Mouse (Mus musculus): ENCODE data around the gene Kcnn1. TPM values are rescaled to one million over a fixed set of nuclear protein-coding genes. Genes with fewer than 3 reads are reported as not detected.

Gene Kcnn1
- total and polyA plus RNA-seq, 3 experiments = 12.6 to 21.5 (median 14.7) TPM

DNA sequence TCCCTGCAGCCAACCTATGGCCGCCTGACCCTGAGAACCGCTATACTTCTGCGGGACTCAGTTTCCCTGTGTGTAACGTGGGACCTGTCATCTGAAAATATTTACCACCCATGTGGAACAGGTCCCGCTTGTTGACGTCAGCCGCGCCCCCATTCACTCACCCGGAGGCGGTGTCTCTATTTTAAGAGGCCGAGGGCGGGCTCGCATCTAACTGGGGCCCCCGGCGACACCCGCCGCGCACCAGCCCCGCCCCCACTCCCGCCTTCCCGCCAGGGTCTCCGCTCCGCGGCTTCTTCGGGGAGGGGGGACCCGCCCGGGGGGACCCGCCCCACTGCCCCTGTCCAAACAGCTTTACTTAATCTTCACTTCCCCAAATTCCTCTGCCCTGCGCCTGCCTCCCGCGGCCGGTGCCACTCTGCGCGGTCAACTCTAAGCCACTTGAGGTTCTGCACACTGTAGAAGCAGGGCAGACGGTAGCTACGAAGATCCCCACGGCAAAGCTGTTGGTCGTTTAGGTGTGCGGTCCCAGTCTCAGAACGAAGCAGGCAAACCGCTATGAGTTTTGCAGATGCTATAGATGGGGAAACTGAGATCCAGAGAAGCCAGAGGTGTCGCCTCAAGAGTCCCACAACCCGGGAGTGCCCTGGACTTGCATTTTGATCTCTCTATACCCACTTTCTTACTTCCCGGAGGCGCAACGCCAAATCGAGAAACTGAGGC is 59.1 kb downstream of the Kcnn1 start:
- Histone ChIP-seq H3K27ac (no peak overlapping the region), H3K4me1 (ENCODE audit: control insufficient read depth, insufficient read depth, low read length) (no peaks in the 10 kb centered on the region), H3K36me3 (ENCODE audit: control insufficient read depth, insufficient read depth, low read length) (no peaks in the 10 kb centered on the region), H3K27me3 (ENCODE audit: control insufficient read depth, insufficient read depth, low read length) (no peaks in the 10 kb centered on the region), H3K4me3 (peak overlapping the region; percentile 60), H3K79me2 (replicated peaks; ENCODE audit: control insufficient read depth, insufficient read depth, low read length) (no peaks in the 10 kb centered on the region), H3K9ac (ENCODE audit: low read depth, low read length) (no peak overlapping the region)
- 2% methylated on average over 46 of the region's 47 CpGs for WGBS
- DNase-seq = peak; percentile 70 to 80
- intact Hi-C loops (cut with DNase I) = loop anchor here (1.0 kb wide), 1 partner anchor 12 kb away; no protein-coding TSS in a partner anchor
- TF ChIP-seq POLR2A (IDR thresholded peaks at IDR 0.05; ENCODE audit: insufficient read depth, low read depth, low read length) = no peak
- TF ChIP-seq CTCF (IDR thresholded peaks at IDR 0.05) = no peak
- no peak for TF ChIP-seq EP300 (IDR thresholded peaks at IDR 0.05; ENCODE audit: insufficient read depth, low read depth, low read length)

DNA sequence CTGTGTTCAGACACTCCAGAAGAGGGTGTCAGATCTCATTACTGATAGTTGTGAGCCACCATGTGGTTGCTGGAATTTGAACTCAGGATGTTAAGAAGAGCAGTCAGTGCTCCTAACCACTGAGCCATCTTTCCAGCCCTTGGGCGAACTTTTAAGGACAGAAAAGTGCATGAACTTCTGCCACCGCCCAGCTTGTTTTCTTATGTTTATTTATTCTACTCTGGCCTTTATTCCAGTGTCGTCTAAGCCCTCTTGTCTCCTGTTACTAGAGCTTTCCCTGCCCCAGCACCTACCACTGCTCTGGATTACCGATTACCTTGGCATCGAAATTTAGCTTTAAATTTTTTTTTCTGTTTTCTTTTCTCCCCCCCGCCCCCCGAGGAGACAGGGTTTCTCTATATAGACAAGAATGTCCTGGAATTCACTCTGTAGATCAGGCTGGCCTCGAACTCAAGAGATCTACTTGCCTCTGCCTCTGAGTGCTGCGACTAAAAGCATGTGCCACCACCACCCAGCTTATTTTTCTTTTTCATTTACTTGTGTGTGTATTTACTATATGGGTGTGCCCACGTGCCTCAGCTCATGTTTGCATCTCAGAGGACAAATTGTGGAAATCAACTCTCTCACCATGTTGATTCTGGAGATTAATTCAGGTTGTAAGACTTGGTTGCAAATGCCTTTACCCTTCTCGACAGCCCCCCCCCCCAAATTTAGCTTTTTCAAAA is 60.1 kb downstream of the Kcnn1 start:
- DNase-seq = no peak
- H3K79me2 ChIP-seq (replicated peaks; ENCODE audit: control insufficient read depth, insufficient read depth, low read length) = no peaks in the 10 kb centered on the region
- 0 out of 2 replicates have a peak, but pooled peaks cover 1% of the 10 kb centered on the region for H3K4me1 ChIP-seq (ENCODE audit: control insufficient read depth, insufficient read depth, low read length)
- H3K36me3 ChIP-seq (ENCODE audit: control insufficient read depth, insufficient read depth, low read length) = no peaks in the 10 kb centered on the region
- H3K27ac ChIP-seq = no peak overlapping the region
- TF ChIP-seq CTCF (IDR thresholded peaks at IDR 0.05) (no peak), POLR2A (IDR thresholded peaks at IDR 0.05; ENCODE audit: insufficient read depth, low read depth, low read length) (no peak), EP300 (IDR thresholded peaks at IDR 0.05; ENCODE audit: insufficient read depth, low read depth, low read length) (no peak)
- no peak overlapping the region for H3K4me3 ChIP-seq
- H3K9ac ChIP-seq (ENCODE audit: low read depth, low read length) = no peak overlapping the region
- 78% methylated on average over 11 of the region's 11 CpGs for WGBS
- intact Hi-C loops (cut with DNase I) = no loop called here
- no peaks in the 10 kb centered on the region for H3K27me3 ChIP-seq (ENCODE audit: control insufficient read depth, insufficient read depth, low read length)

- no peak overlapping the region for H3K4me3 ChIP-seq
- intact Hi-C loops (cut with DNase I) = no loop called here
- WGBS = 79% methylated on average over 1 of the region's 1 CpGs
- H3K4me1 ChIP-seq (ENCODE audit: control insufficient read depth, insufficient read depth, low read length) = peaks cover 3% of the 10 kb centered on the region; the same call in 1 of the 2 replicates
- DNase-seq = no peak
- TF ChIP-seq CTCF (IDR thresholded peaks at IDR 0.05) (no peak), POLR2A (IDR thresholded peaks at IDR 0.05; ENCODE audit: insufficient read depth, low read depth, low read length) (no peak), EP300 (IDR thresholded peaks at IDR 0.05; ENCODE audit: insufficient read depth, low read depth, low read length) (no peak)
- no peaks in the 10 kb centered on the region for H3K27me3 ChIP-seq (ENCODE audit: control insufficient read depth, insufficient read depth, low read length)
- no peak overlapping the region for H3K9ac ChIP-seq (ENCODE audit: low read depth, low read length)
- H3K27ac ChIP-seq = no peak overlapping the region
- no peaks in the 10 kb centered on the region for H3K36me3 ChIP-seq (ENCODE audit: control insufficient read depth, insufficient read depth, low read length)
- H3K79me2 ChIP-seq (replicated peaks; ENCODE audit: control insufficient read depth, insufficient read depth, low read length) = no peaks in the 10 kb centered on the region
Observed at GRCm38 (mm10) chr8:70801830-70802229, 61.2 kb downstream of the Kcnn1 start.

- Histone ChIP-seq H3K9ac (ENCODE audit: low read depth, low read length) (no peak overlapping the region), H3K79me2 (replicated peaks; ENCODE audit: control insufficient read depth, insufficient read depth, low read length) (no peaks in the 10 kb centered on the region), H3K36me3 (ENCODE audit: control insufficient read depth, insufficient read depth, low read length) (no peaks in the 10 kb centered on the region), H3K4me1 (ENCODE audit: control insufficient read depth, insufficient read depth, low read length) (peaks cover 3% of the 10 kb centered on the region; the same call in 1 of the 2 replicates), H3K4me3 (no peak overlapping the region), H3K27me3 (ENCODE audit: control insufficient read depth, insufficient read depth, low read length) (no peaks in the 10 kb centered on the region), H3K27ac (no peak overlapping the region)
- DNase-seq = no peak
- intact Hi-C loops (cut with DNase I) = no loop called here
- 26% methylated on average over 15 of the region's 15 CpGs for WGBS
- TF ChIP-seq EP300 (IDR thresholded peaks at IDR 0.05; ENCODE audit: insufficient read depth, low read depth, low read length) (no peak), CTCF (IDR thresholded peaks at IDR 0.05) (no peak), POLR2A (IDR thresholded peaks at IDR 0.05; ENCODE audit: insufficient read depth, low read depth, low read length) (no peak)
Observed at GRCm38 (mm10) chr8:70801156-70801555, 61.9 kb downstream of the Kcnn1 start.

GRCm38 (mm10) chr8:70800648-70801047 is 62.4 kb downstream of the Kcnn1 start:
- intact Hi-C loops (cut with DNase I) = no loop called here
- no peak overlapping the region for H3K9ac ChIP-seq (ENCODE audit: low read depth, low read length)
- no peak overlapping the region for H3K27ac ChIP-seq
- no peak for DNase-seq
- peaks cover 3% of the 10 kb centered on the region; the same call in 1 of the 2 replicates for H3K4me1 ChIP-seq (ENCODE audit: control insufficient read depth, insufficient read depth, low read length)
- no peaks in the 10 kb centered on the region for H3K79me2 ChIP-seq (replicated peaks; ENCODE audit: control insufficient read depth, insufficient read depth, low read length)
- H3K36me3 ChIP-seq (ENCODE audit: control insufficient read depth, insufficient read depth, low read length) = no peaks in the 10 kb centered on the region
- no peaks in the 10 kb centered on the region for H3K27me3 ChIP-seq (ENCODE audit: control insufficient read depth, insufficient read depth, low read length)
- H3K4me3 ChIP-seq = no peak overlapping the region
- whole genome bisulfite sequencing = 70% methylated on average over 10 of the region's 10 CpGs
- no peak for TF ChIP-seq CTCF (IDR thresholded peaks at IDR 0.05)
- no peak for TF ChIP-seq POLR2A (IDR thresholded peaks at IDR 0.05; ENCODE audit: insufficient read depth, low read depth, low read length)
- no peak for TF ChIP-seq EP300 (IDR thresholded peaks at IDR 0.05; ENCODE audit: insufficient read depth, low read depth, low read length)

DNA sequence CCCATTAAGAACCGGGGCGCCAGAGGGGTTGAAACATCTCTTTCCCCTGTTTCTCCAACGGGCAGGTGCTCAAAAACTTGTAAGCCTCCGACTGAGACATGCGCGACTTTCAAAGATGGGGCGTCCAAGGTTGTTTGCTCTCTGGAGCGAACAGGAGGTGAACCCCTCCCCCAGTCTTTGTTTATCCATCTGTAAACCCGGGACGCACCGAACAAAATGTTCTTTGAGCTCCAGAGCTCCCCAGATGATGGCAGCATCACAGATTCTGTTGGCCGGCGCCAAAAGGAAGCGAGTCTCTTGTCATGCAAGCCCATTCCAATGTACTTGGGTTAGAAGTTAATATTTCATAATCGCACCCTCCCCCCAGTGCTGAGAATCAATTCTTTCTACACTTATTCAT is 64.8 kb downstream of the Kcnn1 start:
- 18% methylated on average over 15 of the region's 15 CpGs for WGBS
- Histone ChIP-seq H3K4me3 (no peak overlapping the region), H3K27ac (no peak overlapping the region), H3K9ac (ENCODE audit: low read depth, low read length) (no peak overlapping the region), H3K4me1 (ENCODE audit: control insufficient read depth, insufficient read depth, low read length) (peaks cover 3% of the 10 kb centered on the region; the same call in 1 of the 2 replicates), H3K36me3 (ENCODE audit: control insufficient read depth, insufficient read depth, low read length) (no peaks in the 10 kb centered on the region), H3K27me3 (ENCODE audit: control insufficient read depth, insufficient read depth, low read length) (no peaks in the 10 kb centered on the region), H3K79me2 (replicated peaks; ENCODE audit: control insufficient read depth, insufficient read depth, low read length) (no peaks in the 10 kb centered on the region)
- intact Hi-C loops (cut with DNase I) = no loop called here
- no peak for TF ChIP-seq CTCF (IDR thresholded peaks at IDR 0.05)
- TF ChIP-seq EP300 (IDR thresholded peaks at IDR 0.05; ENCODE audit: insufficient read depth, low read depth, low read length) = 0 out of 2 replicates have a peak, but pooled peaks have one; percentile 18
- TF ChIP-seq POLR2A (IDR thresholded peaks at IDR 0.05; ENCODE audit: insufficient read depth, low read depth, low read length) = no peak
- peak; percentile 44 to 47 for DNase-seq
